Comparison of ENCODE assay signal across 22 mouse cellular contexts in genomic region chr12:85853836-85854235, GRCm38 (mm10). TPM values are rescaled to one million over a fixed set of nuclear protein-coding genes. Genes with fewer than 3 reads are reported as not detected.
DNase-seq lines count a peak whose midpoint lies in the region; ATAC-seq and TF ChIP-seq lines count a peak whose summit lies in the region.
"Had no signal": no experiment of that assay in that cellular context is flagged by ENCODE, and none has a peak within 500 bp of the region (broad histone marks: within the 10 kb centered on the region; RNA-seq: fewer than 3 reads in every experiment).

No protein-coding gene starts in this region.

- peaks cover 8% of the 10 kb centered on the region for H3K36me3 ChIP-seq in intestine, postnatal 0 days (ENCODE audit: control insufficient read depth, insufficient read depth)
- no peaks in the 10 kb centered on the region for H3K36me3 ChIP-seq in intestine, embryonic 16.5 days (ENCODE audit: control insufficient read depth, insufficient read depth, low read length)
- no peaks in the 10 kb centered on the region; a peak in 1 of 4 replicates for H3K36me3 ChIP-seq in MEL (ENCODE audit: control insufficient read depth in 1 of 2, insufficient read depth in 2 of 2, low read length in 2 of 2)

- ATAC-seq in frontal cortex, adult (ENCODE audit: low TSS enrichment) = peak; percentile 44; the same call in 1 of the 2 replicates
- ATAC-seq in intestine, postnatal 0 days = peak; percentile 28; the same call in 1 of the 2 replicates
- no peak for ATAC-seq in intestine, embryonic 16.5 days
- ATAC-seq: forebrain, embryonic 14.5 days; forebrain, postnatal 0 days; Patski had no signal

- no peak overlapping the region for H3K9ac ChIP-seq in intestine, postnatal 0 days (ENCODE audit: low read depth, low read length)
- H3K9ac ChIP-seq in intestine, embryonic 16.5 days (ENCODE audit: low read depth, low read length) = no peak overlapping the region
- no peak overlapping the region for H3K9ac ChIP-seq in MEL (ENCODE audit: control insufficient read depth, low read depth, low read length, poor library complexity, severe bottlenecking)
- H3K9ac ChIP-seq: embryonic facial prominence, embryonic 12.5 days; embryonic facial prominence, embryonic 15.5 days; forebrain, postnatal 0 days; heart, embryonic 13.5 days; hindbrain, embryonic 12.5 days; hindbrain, embryonic 15.5 days had no signal

- H3K27me3 ChIP-seq in intestine, postnatal 0 days (replicated peaks; ENCODE audit: control insufficient read depth, insufficient read depth, low read length) = no peaks in the 10 kb centered on the region
- H3K27me3 ChIP-seq in intestine, embryonic 16.5 days (replicated peaks; ENCODE audit: control insufficient read depth, insufficient read depth, low read length) = no peaks in the 10 kb centered on the region
- no peaks in the 10 kb centered on the region for H3K27me3 ChIP-seq in MEL (ENCODE audit: control insufficient read depth in 1 of 2, insufficient read depth in 2 of 2, low read length in 2 of 2)
- H3K27me3 ChIP-seq: embryonic facial prominence, embryonic 12.5 days; embryonic facial prominence, embryonic 15.5 days; heart, embryonic 13.5 days; hindbrain, embryonic 12.5 days; hindbrain, embryonic 15.5 days; Patski had no signal

- H3K4me3 ChIP-seq in intestine, postnatal 0 days (ENCODE audit: low read depth, low read length) = no peak overlapping the region
- H3K4me3 ChIP-seq in intestine, embryonic 16.5 days (ENCODE audit: low read length) = no peak overlapping the region
- no peak overlapping the region for H3K4me3 ChIP-seq in MEL (ENCODE audit: control insufficient read depth in 1 of 2, insufficient read depth in 1 of 2, low read depth in 2 of 2, low read length in 2 of 2)
- H3K4me3 ChIP-seq: embryonic facial prominence, embryonic 12.5 days; embryonic facial prominence, embryonic 15.5 days; heart, embryonic 13.5 days; hindbrain, embryonic 12.5 days; hindbrain, embryonic 15.5 days had no signal

- H3K27ac ChIP-seq in intestine, postnatal 0 days (ENCODE audit: low read depth, low read length) = no peak overlapping the region
- H3K27ac ChIP-seq in intestine, embryonic 16.5 days (ENCODE audit: low read length) = no peak overlapping the region
- no peak overlapping the region for H3K27ac ChIP-seq in MEL (ENCODE audit: control insufficient read depth, low read depth, low read length)
- H3K27ac ChIP-seq: embryonic facial prominence, embryonic 12.5 days; embryonic facial prominence, embryonic 15.5 days; heart, embryonic 13.5 days; hindbrain, embryonic 12.5 days; hindbrain, embryonic 15.5 days had no signal

- no peaks in the 10 kb centered on the region for H3K9me3 ChIP-seq in intestine, postnatal 0 days (ENCODE audit: control insufficient read depth)
- no peaks in the 10 kb centered on the region for H3K9me3 ChIP-seq in intestine, embryonic 16.5 days (ENCODE audit: control insufficient read depth, low read length)
- no peaks in the 10 kb centered on the region for H3K9me3 ChIP-seq in MEL (replicated peaks; ENCODE audit: insufficient read depth, low read length)
- H3K9me3 ChIP-seq: embryonic facial prominence, embryonic 12.5 days; embryonic facial prominence, embryonic 15.5 days; heart, embryonic 13.5 days; hindbrain, embryonic 12.5 days; hindbrain, embryonic 15.5 days had no signal

- WGBS in intestine, postnatal 0 days = 87% methylated on average over 4 of the region's 4 CpGs
- 80% methylated on average over 4 of the region's 4 CpGs for WGBS in intestine, embryonic 16.5 days

- H3K4me2 ChIP-seq in intestine, postnatal 0 days (replicated peaks; ENCODE audit: low read depth) = no peak overlapping the region
- H3K4me2 ChIP-seq in intestine, embryonic 16.5 days (ENCODE audit: low read depth, low read length) = no peak overlapping the region
- H3K4me2 ChIP-seq: embryonic facial prominence, embryonic 12.5 days; embryonic facial prominence, embryonic 15.5 days; heart, embryonic 13.5 days; hindbrain, embryonic 12.5 days; hindbrain, embryonic 15.5 days had no signal

- TF ChIP-seq RAD21 in MEL (IDR thresholded peaks at IDR 0.05; ENCODE audit: low read depth, low read length) = no peak

- no peak for TF ChIP-seq POLR2A in MEL (IDR thresholded peaks at IDR 0.05; ENCODE audit: control insufficient read depth in 1 of 2, insufficient read depth in 1 of 2, low read depth in 1 of 2, low read length in 2 of 2, poor library complexity in 1 of 2)

- no peaks in the 10 kb centered on the region for H3K79me2 ChIP-seq in MEL (ENCODE audit: control insufficient read depth, insufficient read depth, low read length, poor library complexity)

- no peak for TF ChIP-seq EP300 in MEL (IDR thresholded peaks at IDR 0.05; ENCODE audit: low read depth in 1 of 2, low read length in 2 of 2)

- TF ChIP-seq CTCF in intestine, postnatal 0 days (IDR thresholded peaks at IDR 0.05; ENCODE audit: low read depth) = no peak
- TF ChIP-seq CTCF in MEL (IDR thresholded peaks at IDR 0.05 in 2 of 3, conservative IDR thresholded peaks at IDR 0.05 in 1 of 3; ENCODE audit: control insufficient read depth in 1 of 3, insufficient read depth in 1 of 3, low read depth in 2 of 3, low read length in 3 of 3, poor library complexity in 1 of 3, severe bottlenecking in 1 of 3) = no peak

- DNase-seq in frontal cortex, adult 2 months (ENCODE audit: extremely low spot score in 1 of 2, low spot score in 1 of 2) = no peak
- DNase-seq in MEL (ENCODE audit: low read depth, low spot score) = peak; percentile 11
- DNase-seq in c-Kit-positive CD71-positive TER-119-positive erythroid progenitor cells, embryonic 14.5 days (ENCODE audit: low spot score) = no peak
- DNase-seq: adrenal gland, adult 2 months; adrenal gland, postnatal 25 days; cerebellum, adult 18-20 months; cerebellum, adult 9-10 months; cerebellum, postnatal 14 days; forebrain, postnatal 0 days; gastrocnemius, postnatal 10 days; gastrocnemius, postnatal 36 days; kidney, adult 18-20 months had no signal

- no peaks in the 10 kb centered on the region for H3K4me1 ChIP-seq in intestine, postnatal 0 days (replicated peaks; ENCODE audit: control insufficient read depth, insufficient read depth, low read length)
- H3K4me1 ChIP-seq in intestine, embryonic 16.5 days (ENCODE audit: control insufficient read depth, insufficient read depth, low read length) = no peaks in the 10 kb centered on the region
- H3K4me1 ChIP-seq in MEL (ENCODE audit: control insufficient read depth in 1 of 2, insufficient read depth in 2 of 2, low read length in 2 of 2) = no peaks in the 10 kb centered on the region; a peak in 1 of 4 replicates
- H3K4me1 ChIP-seq: embryonic facial prominence, embryonic 12.5 days; hindbrain, embryonic 12.5 days; hindbrain, embryonic 15.5 days had no signal

TF ChIP-seq in MEL, 35 proteins besides CTCF, POLR2A, EP300 and RAD21:
- no peak for TF ChIP-seq SIN3A (IDR thresholded peaks at IDR 0.05; ENCODE audit: low read length)
- TF ChIP-seq ZMIZ1 (IDR thresholded peaks at IDR 0.05; ENCODE audit: low read depth, low read length) = no peak
- TF ChIP-seq HCFC1 (IDR thresholded peaks at IDR 0.05; ENCODE audit: low read depth, low read length) = no peak
- TF ChIP-seq KAT2A (conservative IDR thresholded peaks at IDR 0.05; ENCODE audit: low read depth, low read length) = no peak
- TF ChIP-seq ELF1 (IDR thresholded peaks at IDR 0.05; ENCODE audit: low read depth, low read length) = no peak
- no peak for TF ChIP-seq JUND (IDR thresholded peaks at IDR 0.05; ENCODE audit: low read depth, low read length)
- TF ChIP-seq USF1 (IDR thresholded peaks at IDR 0.05; ENCODE audit: low read depth, low read length) = no peak
- no peak for TF ChIP-seq NRF1 (IDR thresholded peaks at IDR 0.05; ENCODE audit: insufficient read depth, low read depth, low read length, poor library complexity, severe bottlenecking)
- TF ChIP-seq MYB (IDR thresholded peaks at IDR 0.05; ENCODE audit: low read depth, low read length) = no peak
- TF ChIP-seq MAFK (IDR thresholded peaks at IDR 0.05; ENCODE audit: borderline replicate concordance, low read depth, low read length) = no peak

RNA-seq across cellular contexts. Expression of gene Ttll5, which starts 29.4 kb away (rescaled TPM):
- 28.7 and 30.0 TPM in 2 replicates for polyA plus RNA-seq in frontal cortex, adult 2 months (2012; rRNA removed)
- 3.3 and 3.6 TPM in 2 replicates for polyA plus RNA-seq in intestine, postnatal 0 days (2015; fragmentation: Nextera tagmentation; extraction: Ambion mirVana)
- polyA plus RNA-seq in intestine, embryonic 16.5 days (2015; fragmentation: Nextera tagmentation; extraction: Ambion mirVana) = 8.2 and 10.3 TPM in 2 replicates
- 7.4 and 9.3 TPM in 2 replicates for total RNA-seq in MEL (2012; rRNA removed)
- 10 to 100 TPM in 1 of 2 experiments, not detected in 1; 18.5 TPM for polyA plus RNA-seq in MEL (2012; ENCODE audit: insufficient read depth in 1 of 2, insufficient read length in 2 of 2, low read depth in 1 of 2, low replicate concordance in 2 of 2, missing spikeins in 1 of 2)

RNA-seq across cellular contexts. Expression of gene Erg28, which starts 29.5 kb away (rescaled TPM):
- polyA plus RNA-seq in frontal cortex, adult 2 months (2012; rRNA removed) = 54.6 and 57.9 TPM in 2 replicates
- polyA plus RNA-seq in intestine, postnatal 0 days (2015; fragmentation: Nextera tagmentation; extraction: Ambion mirVana) = 114 and 116 TPM in 2 replicates
- polyA plus RNA-seq in intestine, embryonic 16.5 days (2015; fragmentation: Nextera tagmentation; extraction: Ambion mirVana) = 163 TPM in 2 replicates
- 46.0 and 55.6 TPM in 2 replicates for total RNA-seq in MEL (2012; rRNA removed)
- 10 to 100 TPM in 1 of 2 experiments, not detected in 1; 76.3 TPM for polyA plus RNA-seq in MEL (2012; ENCODE audit: insufficient read depth in 1 of 2, insufficient read length in 2 of 2, low read depth in 1 of 2, low replicate concordance in 2 of 2, missing spikeins in 1 of 2)
